Mouse (Mus musculus): ENCODE measurements around the gene Pdcl. TPM values are rescaled to one million over a fixed set of nuclear protein-coding genes. Genes with fewer than 3 reads are reported as not detected.

Gene Pdcl
- polyA plus RNA-seq (2016; fragmentation: Nextera tagmentation; extraction: Ambion mirVana): 76.8 and 81.0 TPM in 2 replicates

GRCm38 (mm10) chr2:37358633-37359540, at the start of gene Pdcl:
TSS of gene Pdcl (minus strand) at chr2:37359332.
- peak within 1 kb of the TSS; percentile 79 for H3K4me2 ChIP-seq (replicated peaks)
- ATAC-seq (ENCODE audit: low FRiP score, low read depth): peak; percentile 99
- H3K36me3 ChIP-seq: peaks cover 26% of the 10 kb centered on the region
- peak within 1 kb of the TSS; percentile 75 for H3K27ac ChIP-seq
- under 1% methylated on average over 42 of the region's 42 CpGs for WGBS
- H3K4me3 ChIP-seq: peak within 1 kb of the TSS; percentile 70
- H3K4me1 ChIP-seq: 0 out of 2 replicates have a peak, but pooled peaks cover 9% of the 10 kb centered on the region
- no peaks in the 10 kb centered on the region for H3K9me3 ChIP-seq
- H3K9ac ChIP-seq: peak within 1 kb of the TSS; percentile 71
- no peaks in the 10 kb centered on the region for H3K27me3 ChIP-seq (replicated peaks)

GRCm38 (mm10) chr2:37395539-37395938, 36.4 kb upstream of the Pdcl start:
- H3K9me3 ChIP-seq: no peaks in the 10 kb centered on the region
- no peak for ATAC-seq (ENCODE audit: low FRiP score, low read depth)
- no peak overlapping the region for H3K4me2 ChIP-seq (replicated peaks)
- no peaks in the 10 kb centered on the region for H3K27me3 ChIP-seq (replicated peaks)
- H3K4me1 ChIP-seq: no peaks in the 10 kb centered on the region
- peaks cover 21% of the 10 kb centered on the region for H3K36me3 ChIP-seq
- H3K9ac ChIP-seq: no peak overlapping the region
- H3K4me3 ChIP-seq: no peak overlapping the region
- 71% methylated on average over 1 of the region's 1 CpGs for WGBS
- no peak overlapping the region for H3K27ac ChIP-seq

- 92% methylated on average over 9 of the region's 9 CpGs for WGBS
- Histone ChIP-seq H3K4me1 (no peaks in the 10 kb centered on the region), H3K9me3 (no peaks in the 10 kb centered on the region), H3K27ac (no peak overlapping the region), H3K27me3 (replicated peaks) (no peaks in the 10 kb centered on the region), H3K9ac (no peak overlapping the region), H3K36me3 (peaks cover 31% of the 10 kb centered on the region), H3K4me3 (no peak overlapping the region), H3K4me2 (replicated peaks) (no peak overlapping the region)
- ATAC-seq (ENCODE audit: low FRiP score, low read depth): no peak
Observed at GRCm38 (mm10) chr2:37382921-37383320, 23.8 kb upstream of the Pdcl start.

GRCm38 (mm10) chr2:37380189-37380588, 21.1 kb upstream of the Pdcl start:
- ATAC-seq (ENCODE audit: low FRiP score, low read depth): peak; percentile 58; the same call in 1 of the 2 replicates
- Histone ChIP-seq H3K9ac (no peak overlapping the region), H3K27ac (no peak overlapping the region), H3K4me1 (no peaks in the 10 kb centered on the region), H3K4me2 (replicated peaks) (no peak overlapping the region), H3K9me3 (no peaks in the 10 kb centered on the region), H3K36me3 (peaks cover 46% of the 10 kb centered on the region), H3K27me3 (replicated peaks) (no peaks in the 10 kb centered on the region), H3K4me3 (no peak overlapping the region)
- 77% methylated on average over 2 of the region's 2 CpGs for WGBS

- Histone ChIP-seq H3K27me3 (replicated peaks) (no peaks in the 10 kb centered on the region), H3K36me3 (peaks cover 26% of the 10 kb centered on the region), H3K4me2 (replicated peaks) (no peak overlapping the region), H3K9ac (no peak overlapping the region), H3K27ac (no peak overlapping the region), H3K4me1 (no peaks in the 10 kb centered on the region), H3K4me3 (no peak overlapping the region), H3K9me3 (no peaks in the 10 kb centered on the region)
- 100% methylated on average over 1 of the region's 1 CpGs for WGBS
- no peak for ATAC-seq (ENCODE audit: low FRiP score, low read depth)
Observed at GRCm38 (mm10) chr2:37376018-37376417, 16.9 kb upstream of the Pdcl start.

GRCm38 (mm10) chr2:37370651-37371050, 11.5 kb upstream of the Pdcl start:
- WGBS: 94% methylated on average over 2 of the region's 2 CpGs
- no peak overlapping the region for H3K27ac ChIP-seq
- no peaks in the 10 kb centered on the region for H3K4me1 ChIP-seq
- H3K9ac ChIP-seq: no peak overlapping the region
- H3K4me2 ChIP-seq (replicated peaks): no peak overlapping the region
- no peaks in the 10 kb centered on the region for H3K27me3 ChIP-seq (replicated peaks)
- no peak for ATAC-seq (ENCODE audit: low FRiP score, low read depth)
- peaks cover 5% of the 10 kb centered on the region; the same call in 1 of the 2 replicates for H3K36me3 ChIP-seq
- H3K4me3 ChIP-seq: no peak overlapping the region
- no peaks in the 10 kb centered on the region for H3K9me3 ChIP-seq

GRCm38 (mm10) chr2:37359908-37360307, 776 bp upstream of the Pdcl start:
- Histone ChIP-seq H3K27me3 (replicated peaks) (no peaks in the 10 kb centered on the region), H3K4me1 (0 out of 2 replicates have a peak, but pooled peaks cover 9% of the 10 kb centered on the region), H3K27ac (no peak overlapping the region), H3K4me2 (replicated peaks) (peak overlapping the region; percentile 79; the same call in 1 of the 2 replicates), H3K4me3 (no peak overlapping the region), H3K36me3 (peaks cover 16% of the 10 kb centered on the region), H3K9ac (no peak overlapping the region), H3K9me3 (no peaks in the 10 kb centered on the region)
- 93% methylated on average over 2 of the region's 2 CpGs for WGBS
- ATAC-seq (ENCODE audit: low FRiP score, low read depth): no peak

- Histone ChIP-seq H3K4me1 (0 out of 2 replicates have a peak, but pooled peaks cover 9% of the 10 kb centered on the region), H3K36me3 (peaks cover 56% of the 10 kb centered on the region), H3K9me3 (no peaks in the 10 kb centered on the region), H3K9ac (no peak overlapping the region), H3K27me3 (replicated peaks) (no peaks in the 10 kb centered on the region), H3K27ac (no peak overlapping the region), H3K4me2 (replicated peaks) (no peak overlapping the region), H3K4me3 (no peak overlapping the region)
- WGBS: 95% methylated on average over 5 of the region's 5 CpGs
- no peak for ATAC-seq (ENCODE audit: low FRiP score, low read depth)
Observed at GRCm38 (mm10) chr2:37355571-37355970, 3.6 kb downstream of the Pdcl start.

GRCm38 (mm10) chr2:37351671-37352070, 7.5 kb downstream of the Pdcl start:
- WGBS: 93% methylated on average over 7 of the region's 7 CpGs
- H3K36me3 ChIP-seq: peaks cover 62% of the 10 kb centered on the region
- ATAC-seq (ENCODE audit: low FRiP score, low read depth): no peak

GRCm38 (mm10) chr2:37338497-37339187, 20.5 kb downstream of the Pdcl start:
- ATAC-seq (ENCODE audit: low FRiP score, low read depth): no peak
- Histone ChIP-seq H3K36me3 (no peaks in the 10 kb centered on the region), H3K9ac (no peak overlapping the region), H3K27ac (no peak overlapping the region), H3K9me3 (no peaks in the 10 kb centered on the region), H3K4me2 (replicated peaks) (no peak overlapping the region), H3K4me1 (no peaks in the 10 kb centered on the region), H3K4me3 (no peak overlapping the region), H3K27me3 (replicated peaks) (no peaks in the 10 kb centered on the region)
- WGBS: 65% methylated on average over 10 of the region's 10 CpGs

More at GRCm38 (mm10) chr2:37351671-37352070, 7.5 kb downstream of the Pdcl start:
- H3K4me1 ChIP-seq: no peaks in the 10 kb centered on the region
- H3K27ac ChIP-seq: no peak overlapping the region
- H3K4me2 ChIP-seq (replicated peaks): no peak overlapping the region
- no peaks in the 10 kb centered on the region for H3K27me3 ChIP-seq (replicated peaks)
- H3K4me3 ChIP-seq: no peak overlapping the region
- H3K9ac ChIP-seq: no peak overlapping the region
- no peaks in the 10 kb centered on the region for H3K9me3 ChIP-seq

- no peak overlapping the region for H3K27ac ChIP-seq
- no peaks in the 10 kb centered on the region for H3K36me3 ChIP-seq
- no peak overlapping the region for H3K9ac ChIP-seq
- H3K4me3 ChIP-seq: no peak overlapping the region
- WGBS: 77% methylated on average over 2 of the region's 2 CpGs
- no peaks in the 10 kb centered on the region for H3K27me3 ChIP-seq (replicated peaks)
- no peak for ATAC-seq (ENCODE audit: low FRiP score, low read depth)
- H3K4me1 ChIP-seq: no peaks in the 10 kb centered on the region
- no peaks in the 10 kb centered on the region for H3K9me3 ChIP-seq
- H3K4me2 ChIP-seq (replicated peaks): no peak overlapping the region
Observed at GRCm38 (mm10) chr2:37333321-37333720, 25.8 kb downstream of the Pdcl start.

GRCm38 (mm10) chr2:37326215-37326614, 32.9 kb downstream of the Pdcl start, which contains the start of gene Olfr368:
TSS of gene Olfr368 (plus strand) at chr2:37326515.
- WGBS: 92% methylated on average over 1 of the region's 1 CpGs
- Histone ChIP-seq H3K4me1 (no peaks in the 10 kb centered on the region), H3K9me3 (no peaks in the 10 kb centered on the region), H3K9ac (no peak within 1 kb of the TSS), H3K36me3 (no peaks in the 10 kb centered on the region), H3K4me3 (no peak within 1 kb of the TSS), H3K27ac (no peak within 1 kb of the TSS), H3K4me2 (replicated peaks) (no peak within 1 kb of the TSS), H3K27me3 (replicated peaks) (no peaks in the 10 kb centered on the region)
- no peak for ATAC-seq (ENCODE audit: low FRiP score, low read depth)

Data from neural tube, embryonic 12.5 days (tissue).